In genomic region chr4:44851835-44852251, GRCm38 (mm10) we compare ENCODE assay signal across 13 mouse cellular contexts.
DNase-seq lines count a peak whose midpoint lies in the region; ATAC-seq lines count a peak whose summit lies in the region.
"Had no signal": no experiment of that assay in that cellular context is flagged by ENCODE, and none has a peak within 500 bp of the region (broad histone marks: within the 10 kb centered on the region; RNA-seq: fewer than 3 reads in every experiment).

No protein-coding gene starts in this region.

- no peak overlapping the region for H3K27ac ChIP-seq in embryonic facial prominence, embryonic 10.5 days (replicated peaks)
- H3K27ac ChIP-seq in hindbrain, embryonic 15.5 days (replicated peaks) = no peak overlapping the region

- peaks cover 22% of the 10 kb centered on the region for H3K27me3 ChIP-seq in embryonic facial prominence, embryonic 10.5 days (replicated peaks; ENCODE audit: low read depth, poor library complexity, severe bottlenecking)
- no peaks in the 10 kb centered on the region for H3K27me3 ChIP-seq in hindbrain, embryonic 15.5 days
- H3K27me3 ChIP-seq: Patski had no signal

- peak; percentile 7 to 15 for DNase-seq in cerebellum, postnatal 10 days
- DNase-seq in cerebellum, adult 9-11 months = no peak
- peak; percentile 71 for DNase-seq in embryonic facial prominence, embryonic 10.5 days (ENCODE audit: low spot score)
- DNase-seq in cerebellum, adult 8-10 months = no peak
- DNase-seq in adrenal gland, adult (ENCODE audit: inconsistent age in 2 of 2, low spot score in 1 of 2) = no peak
- DNase-seq in left cerebral cortex, adult 11 months (ENCODE audit: low spot score) = no peak
- DNase-seq: gastrocnemius, postnatal 14 days; kidney, postnatal 10 days; spleen, adult 18-20 months; thymus, postnatal 36 days had no signal

- H3K36me3 ChIP-seq in embryonic facial prominence, embryonic 10.5 days (replicated peaks) = no peaks in the 10 kb centered on the region
- no peaks in the 10 kb centered on the region for H3K36me3 ChIP-seq in hindbrain, embryonic 15.5 days

- 15% methylated on average over 6 of the region's 6 CpGs for WGBS in embryonic facial prominence, embryonic 10.5 days
- WGBS in hindbrain, embryonic 15.5 days = 8% methylated on average over 6 of the region's 6 CpGs

- no peaks in the 10 kb centered on the region for H3K9me3 ChIP-seq in embryonic facial prominence, embryonic 10.5 days
- H3K9me3 ChIP-seq in hindbrain, embryonic 15.5 days = no peaks in the 10 kb centered on the region

- peaks cover 10% of the 10 kb centered on the region for H3K4me1 ChIP-seq in embryonic facial prominence, embryonic 10.5 days
- H3K4me1 ChIP-seq in hindbrain, embryonic 15.5 days (replicated peaks) = 0 out of 2 replicates have a peak, but pooled peaks cover 5% of the 10 kb centered on the region

- H3K4me2 ChIP-seq in hindbrain, embryonic 15.5 days = no peak overlapping the region

- no peak overlapping the region for H3K4me3 ChIP-seq in embryonic facial prominence, embryonic 10.5 days
- H3K4me3 ChIP-seq in hindbrain, embryonic 15.5 days = no peak overlapping the region

- peak; percentile 56; the same call in 1 of the 2 replicates for ATAC-seq in hindbrain, embryonic 15.5 days (ENCODE audit: low FRiP score, low read depth)
- ATAC-seq in neutrophil, adult 5-6 weeks (ENCODE audit: extremely low read depth, insufficient number of reproducible peaks, low FRiP score, poor library complexity, severe bottlenecking) = peak; percentile 66; the same call in 1 of the 2 replicates
- ATAC-seq: Patski had no signal

- no peak overlapping the region for H3K9ac ChIP-seq in hindbrain, embryonic 15.5 days

Comparison
In these comparisons a context has a peak if more than half of its experiments do, and no peak if none do; other contexts are left out.
1. DNase-seq: peak in cerebellum, postnatal 10 days (2 of 2) and embryonic facial prominence, embryonic 10.5 days (single experiment); none in cerebellum, adult 9-11 months (single experiment), cerebellum, adult 8-10 months (single experiment), adrenal gland, adult (0 of 2) and left cerebral cortex, adult 11 months (single experiment).